Mouse (Mus musculus) E14TG2a.4 (cell line): ENCODE results near the gene Cryba1.

ENCODE experiments used
- CTCF ChIP-seq: conservative IDR thresholded peaks from 2 replicates; pipeline ENCODE4 v1.5.1; 2014; ENCODE audit warnings: low read length
- NANOG ChIP-seq: IDR thresholded peaks from 2 replicates; pipeline ENCODE4 v1.6.1; 2014; ENCODE audit warnings: borderline replicate concordance, low read length, mixed read lengths
- POU5F1 ChIP-seq: IDR thresholded peaks from 2 replicates; pipeline ENCODE4 v1.6.1; 2014; ENCODE audit warnings: low read length, borderline replicate concordance

GRCm38 (mm10) chr11:77746652-77747051 lies 21.6 kb upstream of the Cryba1 start:
- TF ChIP-seq CTCF (no peak), POU5F1 (no peak), NANOG (no peak)
